In the genomic region with DNA sequence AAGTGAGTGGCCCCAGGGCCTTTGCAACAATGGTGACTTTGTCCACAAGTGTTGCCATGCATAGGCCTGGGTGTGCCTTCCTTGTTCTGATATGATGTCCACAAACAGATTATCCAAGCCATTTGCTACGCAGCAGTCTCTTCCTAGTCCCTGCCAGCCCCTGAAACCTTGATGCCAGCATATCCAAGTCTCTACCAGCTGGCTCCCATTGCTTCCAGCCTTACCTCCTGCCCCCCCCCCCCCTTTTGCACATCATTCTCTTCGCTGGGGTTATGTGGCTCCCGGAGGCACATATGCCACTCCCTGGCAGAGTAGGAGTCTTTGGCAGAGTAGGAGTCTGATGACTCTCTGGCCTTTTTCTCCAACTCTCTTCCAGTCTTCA, we compare ENCODE assay signal across 8 mouse cellular contexts. TPM values are rescaled to one million over a fixed set of nuclear protein-coding genes. Genes with fewer than 3 reads are reported as not detected.
A peak's percentile ranks its signal among the peaks of the same experiment; 100 is the strongest.
DNase-seq lines count a peak whose midpoint lies in the region; ATAC-seq and TF ChIP-seq lines count a peak whose summit lies in the region.

No protein-coding gene starts in this region.

- TF ChIP-seq POLR2A in bone marrow, adult 2 months (IDR thresholded peaks at IDR 0.05; ENCODE audit: borderline replicate concordance, control insufficient read depth, low read depth, low read length): no peak

- H3K4me1 ChIP-seq in heart, embryonic 14.5 days (ENCODE audit: control insufficient read depth in 2 of 2, insufficient read depth in 2 of 2, low read length in 2 of 2): no peaks in the 10 kb centered on the region; a peak in 1 of 4 replicates
- H3K4me1 ChIP-seq in bone marrow, adult 2 months (ENCODE audit: control insufficient read depth, insufficient read depth, low read length): peaks cover 1% of the 10 kb centered on the region; the same call in 1 of the 2 replicates
- H3K4me1 ChIP-seq in forebrain, embryonic 16.5 days (replicated peaks; ENCODE audit: control insufficient read depth, insufficient read depth, low read length): peaks cover 10% of the 10 kb centered on the region
- H3K4me1 ChIP-seq in liver, embryonic 16.5 days (ENCODE audit: control insufficient read depth, low read depth, low read length): no peaks in the 10 kb centered on the region

- DNase-seq in heart, adult 9 months (ENCODE audit: low spot score in 2 of 2): no peak
- no peak for DNase-seq in retina, postnatal 1 day
- no peak for DNase-seq in spleen, adult 12 weeks (ENCODE audit: low spot score)
- no peak for DNase-seq in layer of hippocampus, postnatal 36 days

- peak overlapping the region; percentile 72 for H3K9ac ChIP-seq in heart, embryonic 14.5 days (ENCODE audit: low read length)
- peak overlapping the region; percentile 77 for H3K9ac ChIP-seq in forebrain, embryonic 16.5 days (replicated peaks; ENCODE audit: low read depth, low read length)
- no peak overlapping the region; the same call in 1 of the 2 replicates for H3K9ac ChIP-seq in liver, embryonic 16.5 days (ENCODE audit: low read depth, low read length)

- H3K4me2 ChIP-seq in heart, embryonic 14.5 days (ENCODE audit: low read length): peak overlapping the region; percentile 77
- H3K4me2 ChIP-seq in forebrain, embryonic 16.5 days (ENCODE audit: low read length): peak overlapping the region; percentile 67
- H3K4me2 ChIP-seq in liver, embryonic 16.5 days (ENCODE audit: low read depth, low read length): peak overlapping the region; percentile 57

- TF ChIP-seq CTCF in bone marrow, adult 2 months (IDR thresholded peaks at IDR 0.05; ENCODE audit: control insufficient read depth, insufficient read depth, low read length): no peak

- ATAC-seq in heart, embryonic 14.5 days (ENCODE audit: insufficient number of reproducible peaks, insufficient read depth, low FRiP score, low read depth): no peak
- ATAC-seq in forebrain, embryonic 16.5 days: peak; percentile 12
- ATAC-seq in liver, embryonic 16.5 days (ENCODE audit: low read depth): no peak

- H3K36me3 ChIP-seq in heart, embryonic 14.5 days (ENCODE audit: control insufficient read depth, insufficient read depth, low read length): no peaks in the 10 kb centered on the region
- no peaks in the 10 kb centered on the region for H3K36me3 ChIP-seq in forebrain, embryonic 16.5 days (ENCODE audit: control insufficient read depth, insufficient read depth)
- no peaks in the 10 kb centered on the region for H3K36me3 ChIP-seq in liver, embryonic 16.5 days (ENCODE audit: control insufficient read depth, insufficient read depth)

- no peak overlapping the region for H3K27ac ChIP-seq in heart, embryonic 14.5 days (replicated peaks in 1 of 2; ENCODE audit: control insufficient read depth in 1 of 2, insufficient read depth in 1 of 2, low read depth in 2 of 2, low read length in 2 of 2)
- no peak overlapping the region for H3K27ac ChIP-seq in bone marrow, adult 2 months (ENCODE audit: control insufficient read depth, insufficient read depth, low read depth, low read length, poor library complexity)
- H3K27ac ChIP-seq in forebrain, embryonic 16.5 days (ENCODE audit: low read length): 0 out of 2 replicates have a peak overlapping the region, but pooled peaks have one; percentile 18
- H3K27ac ChIP-seq in liver, embryonic 16.5 days (ENCODE audit: low read length): no peak overlapping the region

- no peaks in the 10 kb centered on the region for H3K27me3 ChIP-seq in heart, embryonic 14.5 days (ENCODE audit: control insufficient read depth, insufficient read depth, low read length)
- H3K27me3 ChIP-seq in forebrain, embryonic 16.5 days (replicated peaks; ENCODE audit: control insufficient read depth, insufficient read depth, low read length): no peaks in the 10 kb centered on the region; the same call in 1 of the 2 replicates
- H3K27me3 ChIP-seq in liver, embryonic 16.5 days (ENCODE audit: control insufficient read depth, insufficient read depth, low read depth, low read length): peaks cover 6% of the 10 kb centered on the region

- WGBS in heart, embryonic 14.5 days: 72% methylated on average over 3 of the region's 3 CpGs
- WGBS in bone marrow, adult 2 months: 67% methylated on average over 3 of the region's 3 CpGs
- 28% methylated on average over 3 of the region's 3 CpGs for WGBS in forebrain, embryonic 16.5 days
- 50% methylated on average over 3 of the region's 3 CpGs for WGBS in liver, embryonic 16.5 days (ENCODE audit: insufficient replicate concordance)

- H3K9me3 ChIP-seq in heart, embryonic 14.5 days (ENCODE audit: control insufficient read depth, low read length): no peaks in the 10 kb centered on the region
- H3K9me3 ChIP-seq in forebrain, embryonic 16.5 days (ENCODE audit: control insufficient read depth, low read length): no peaks in the 10 kb centered on the region
- no peaks in the 10 kb centered on the region for H3K9me3 ChIP-seq in liver, embryonic 16.5 days (replicated peaks; ENCODE audit: control insufficient read depth, low read length)

- peak overlapping the region; percentile 46 to 47 for H3K4me3 ChIP-seq in heart, embryonic 14.5 days (ENCODE audit: control insufficient read depth in 1 of 2, insufficient read depth in 1 of 2, low read depth in 1 of 2, low read length in 2 of 2)
- H3K4me3 ChIP-seq in bone marrow, adult 2 months (replicated peaks; ENCODE audit: control insufficient read depth, low read depth, low read length): peak overlapping the region; percentile 16
- peak overlapping the region; percentile 56 for H3K4me3 ChIP-seq in forebrain, embryonic 16.5 days (replicated peaks; ENCODE audit: low read length)
- peak overlapping the region; percentile 40 for H3K4me3 ChIP-seq in liver, embryonic 16.5 days (ENCODE audit: low read depth, low read length)

RNA-seq across cellular contexts. Expression of a gene that starts 0.4 kb away (rescaled TPM):
- 11.6 and 12.9 TPM in 2 replicates for polyA plus RNA-seq in heart, embryonic 14.5 days (2014; fragmentation: Nextera tagmentation; extraction: Ambion mirVana)
- 1.7 and 2.2 TPM in 2 replicates for polyA plus RNA-seq in bone marrow, adult 2 months (2011; ENCODE audit: insufficient read depth, insufficient read length, low replicate concordance, missing spikeins)
- 105 and 143 TPM in 2 replicates for polyA plus RNA-seq in forebrain, embryonic 16.5 days (2015; fragmentation: Nextera tagmentation; extraction: Ambion mirVana)
- 1.5 and 1.6 TPM in 2 replicates for polyA plus RNA-seq in liver, embryonic 16.5 days (2015; fragmentation: Nextera tagmentation; extraction: Ambion mirVana)
- 100 to 1,000 TPM; 107 to 123 TPM for total RNA-seq in layer of hippocampus, postnatal 36 days (2021)

RNA-seq across cellular contexts. Expression of a gene that starts 12.7 kb away (rescaled TPM):
- polyA plus RNA-seq in heart, embryonic 14.5 days (2014; fragmentation: Nextera tagmentation; extraction: Ambion mirVana): 11.8 and 11.9 TPM in 2 replicates
- 3.5 and 7.7 TPM in 2 replicates for polyA plus RNA-seq in bone marrow, adult 2 months (2011; ENCODE audit: insufficient read depth, insufficient read length, low replicate concordance, missing spikeins)
- polyA plus RNA-seq in forebrain, embryonic 16.5 days (2015; fragmentation: Nextera tagmentation; extraction: Ambion mirVana): 6.4 and 7.5 TPM in 2 replicates
- polyA plus RNA-seq in liver, embryonic 16.5 days (2015; fragmentation: Nextera tagmentation; extraction: Ambion mirVana): 0.12 and 0.50 TPM in 2 replicates
- total RNA-seq in layer of hippocampus, postnatal 36 days (2021): 100 to 1,000 TPM in 1 of 2 experiments, 10 to 100 TPM in 1; 92.0 to 100 TPM

RNA-seq across cellular contexts. Expression of a gene that starts 21.1 kb away (rescaled TPM):
- polyA plus RNA-seq in heart, embryonic 14.5 days (2014; fragmentation: Nextera tagmentation; extraction: Ambion mirVana): 0.70 and 0.80 TPM in 2 replicates
- 8.1 TPM in 1 of 2 replicates, not detected in the other for polyA plus RNA-seq in bone marrow, adult 2 months (2011; ENCODE audit: insufficient read depth, insufficient read length, low replicate concordance, missing spikeins)
- 0.26 and 0.37 TPM in 2 replicates for polyA plus RNA-seq in forebrain, embryonic 16.5 days (2015; fragmentation: Nextera tagmentation; extraction: Ambion mirVana)
- 21.3 and 21.5 TPM in 2 replicates for polyA plus RNA-seq in liver, embryonic 16.5 days (2015; fragmentation: Nextera tagmentation; extraction: Ambion mirVana)
- total RNA-seq in layer of hippocampus, postnatal 36 days (2021): under 1 TPM; 0.18 to 0.25 TPM

RNA-seq across cellular contexts. Expression of a gene that starts 55.7 kb away (rescaled TPM):
- 164 and 174 TPM in 2 replicates for polyA plus RNA-seq in heart, embryonic 14.5 days (2014; fragmentation: Nextera tagmentation; extraction: Ambion mirVana)
- 52.5 and 94.6 TPM in 2 replicates for polyA plus RNA-seq in bone marrow, adult 2 months (2011; ENCODE audit: insufficient read depth, insufficient read length, low replicate concordance, missing spikeins)
- polyA plus RNA-seq in forebrain, embryonic 16.5 days (2015; fragmentation: Nextera tagmentation; extraction: Ambion mirVana): 109 and 111 TPM in 2 replicates
- 129 and 137 TPM in 2 replicates for polyA plus RNA-seq in liver, embryonic 16.5 days (2015; fragmentation: Nextera tagmentation; extraction: Ambion mirVana)
- 10 to 100 TPM; 83.2 to 85.3 TPM for total RNA-seq in layer of hippocampus, postnatal 36 days (2021)

RNA-seq across cellular contexts. Expression of a gene that starts 56.1 kb away (rescaled TPM):
- polyA plus RNA-seq in heart, embryonic 14.5 days (2014; fragmentation: Nextera tagmentation; extraction: Ambion mirVana): 10.9 and 12.2 TPM in 2 replicates
- 12.6 and 17.6 TPM in 2 replicates for polyA plus RNA-seq in bone marrow, adult 2 months (2011; ENCODE audit: insufficient read depth, insufficient read length, low replicate concordance, missing spikeins)
- 11.3 and 12.3 TPM in 2 replicates for polyA plus RNA-seq in forebrain, embryonic 16.5 days (2015; fragmentation: Nextera tagmentation; extraction: Ambion mirVana)
- polyA plus RNA-seq in liver, embryonic 16.5 days (2015; fragmentation: Nextera tagmentation; extraction: Ambion mirVana): 8.0 and 8.1 TPM in 2 replicates
- total RNA-seq in layer of hippocampus, postnatal 36 days (2021): 10 to 100 TPM; 11.7 to 12.1 TPM
